In the genomic region with DNA sequence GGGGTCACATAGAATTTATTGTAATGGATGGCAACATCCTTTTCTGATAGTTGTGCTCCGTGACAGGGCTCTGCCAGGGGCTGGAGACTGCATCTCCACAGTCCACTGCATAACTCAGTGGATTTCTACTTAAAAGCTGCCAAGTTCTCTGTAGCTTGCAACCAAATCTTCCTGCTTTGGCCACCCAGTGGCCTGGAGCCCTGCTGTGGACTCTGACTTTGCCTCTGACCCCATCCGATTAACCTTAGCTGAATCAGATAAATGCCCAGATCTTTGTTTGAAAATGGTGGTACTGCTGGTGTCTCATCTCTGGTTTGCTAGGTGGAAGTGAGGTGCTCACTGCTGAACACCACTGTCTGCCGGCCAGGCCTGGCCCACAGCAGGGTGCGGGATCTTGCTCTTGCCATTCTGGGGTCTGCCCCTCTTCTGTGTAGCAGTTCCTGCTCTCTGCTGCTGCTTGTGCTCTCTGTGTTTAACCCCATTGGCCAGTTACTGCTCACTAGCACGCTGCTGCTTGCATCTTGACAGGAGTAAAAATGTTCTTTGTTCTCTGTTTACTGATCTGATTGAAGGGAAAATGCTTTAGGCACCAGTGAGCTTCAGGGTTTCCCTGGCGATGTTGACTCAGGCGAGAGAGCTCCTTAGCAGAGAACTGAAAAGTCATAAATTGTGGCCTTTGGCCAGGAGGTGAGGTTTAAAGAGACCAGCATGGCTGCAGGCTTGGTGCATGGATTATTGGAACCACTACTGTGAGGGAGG, we compare ENCODE assay signal across 8 mouse cellular contexts.
A peak's percentile ranks its signal among the peaks of the same experiment; 100 is the strongest.
DNase-seq lines count a peak whose midpoint lies in the region; ATAC-seq lines count a peak whose summit lies in the region.

No protein-coding gene starts in this region.

- H3K4me2 ChIP-seq in hindbrain, embryonic 15.5 days = no peak overlapping the region
- H3K4me2 ChIP-seq in limb, embryonic 12.5 days = no peak overlapping the region

- 24% methylated on average over 7 of the region's 7 CpGs for WGBS in hindbrain, embryonic 15.5 days
- WGBS in limb, embryonic 12.5 days = 28% methylated on average over 7 of the region's 7 CpGs

- no peak overlapping the region for H3K4me3 ChIP-seq in hindbrain, embryonic 15.5 days
- H3K4me3 ChIP-seq in limb, embryonic 12.5 days (replicated peaks) = no peak overlapping the region

- H3K4me1 ChIP-seq in hindbrain, embryonic 15.5 days (replicated peaks) = peaks cover 41% of the 10 kb centered on the region
- peaks cover 37% of the 10 kb centered on the region for H3K4me1 ChIP-seq in limb, embryonic 12.5 days (replicated peaks)

- no peaks in the 10 kb centered on the region for H3K27me3 ChIP-seq in hindbrain, embryonic 15.5 days
- no peaks in the 10 kb centered on the region for H3K27me3 ChIP-seq in limb, embryonic 12.5 days

- peak; percentile 47 for DNase-seq in adrenal gland, postnatal 14 days
- no peak for DNase-seq in adrenal gland, postnatal 25 days
- DNase-seq in retina, postnatal 1 day = peak; percentile 70
- no peak for DNase-seq in heart, adult 9 months (ENCODE audit: low spot score in 2 of 2)
- no peak for DNase-seq in layer of hippocampus, postnatal 10 days (ENCODE audit: low spot score in 2 of 2)
- no peak for DNase-seq in adipocyte (ENCODE audit: low spot score)

- H3K9me3 ChIP-seq in hindbrain, embryonic 15.5 days = no peaks in the 10 kb centered on the region
- H3K9me3 ChIP-seq in limb, embryonic 12.5 days = no peaks in the 10 kb centered on the region

- H3K27ac ChIP-seq in hindbrain, embryonic 15.5 days (replicated peaks) = peak overlapping the region; percentile 76
- H3K27ac ChIP-seq in limb, embryonic 12.5 days = peak overlapping the region; percentile 47; the same call in 1 of the 2 replicates

- no peak overlapping the region for H3K9ac ChIP-seq in hindbrain, embryonic 15.5 days
- H3K9ac ChIP-seq in limb, embryonic 12.5 days (replicated peaks) = peak overlapping the region; percentile 47

- H3K36me3 ChIP-seq in hindbrain, embryonic 15.5 days = peaks cover 21% of the 10 kb centered on the region; the same call in 1 of the 2 replicates
- peaks cover 50% of the 10 kb centered on the region for H3K36me3 ChIP-seq in limb, embryonic 12.5 days

- peak; percentile 72; the same call in 1 of the 2 replicates for ATAC-seq in hindbrain, embryonic 15.5 days (ENCODE audit: low FRiP score, low read depth)
- ATAC-seq in limb, embryonic 12.5 days (ENCODE audit: insufficient number of reproducible peaks, insufficient read depth, low FRiP score, low TSS enrichment, low read depth) = no peak

Comparison
In these comparisons a context has a peak if more than half of its experiments do, and no peak if none do; other contexts are left out.
1. DNase-seq: peak in adrenal gland, postnatal 14 days (single experiment) and retina, postnatal 1 day (single experiment); none in adrenal gland, postnatal 25 days (single experiment), heart, adult 9 months (0 of 2), layer of hippocampus, postnatal 10 days (0 of 2) and adipocyte (single experiment).